Mouse (Mus musculus): ENCODE measurements around the gene Olfr1441. TPM values are rescaled to one million over a fixed set of nuclear protein-coding genes. Genes with fewer than 3 reads are reported as not detected.

Olfr1441 gene
- total RNA-seq (2021) = not detected
- long read RNA-seq, experiment 1 = 0 reads
- long read RNA-seq, experiment 2 = 0 reads

GRCm38 (mm10) chr19:12417361-12417760 is at the start of gene Olfr1441:
TSS of gene Olfr1441 (plus strand) at chr19:12417433.
- intact Hi-C loops (cut with DNase I) = no loop called here
- Histone ChIP-seq H3K4me3 (no peak within 1 kb of the TSS), H3K27ac (no peak within 1 kb of the TSS)
- TF ChIP-seq CTCF (IDR thresholded peaks at IDR 0.05) = no peak
- DNase-seq (ENCODE audit: extremely low spot score in 1 of 2, low spot score in 2 of 2) = no peak

DNA sequence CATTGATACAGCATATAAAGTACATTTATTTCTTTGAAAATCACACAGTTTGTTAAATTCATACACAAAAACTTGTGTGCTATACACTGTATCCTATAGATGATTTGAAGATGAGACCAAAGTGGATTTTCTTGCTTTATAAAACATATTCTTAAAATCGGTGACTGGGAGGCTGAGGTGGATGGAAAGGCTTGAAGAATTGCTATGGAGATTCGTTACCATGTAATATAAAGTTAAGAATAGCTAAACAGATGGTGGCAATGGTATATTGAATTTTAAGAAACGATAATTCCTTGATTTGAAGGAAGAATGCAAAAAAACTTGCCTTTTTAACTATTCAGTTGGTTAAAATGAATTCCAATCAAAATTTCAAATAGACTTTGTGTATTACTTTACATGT is 44.2 kb upstream of the Olfr1441 start:
- no peak overlapping the region for H3K4me3 ChIP-seq
- intact Hi-C loops (cut with DNase I) = loop anchor here (5.0 kb wide), 1 partner anchor 231 kb away; no protein-coding TSS in a partner anchor
- DNase-seq (ENCODE audit: extremely low spot score in 1 of 2, low spot score in 2 of 2) = no peak
- no peak for TF ChIP-seq CTCF (IDR thresholded peaks at IDR 0.05)
- H3K27ac ChIP-seq = peak overlapping the region; percentile 42; the same call in 1 of the 2 replicates

DNA sequence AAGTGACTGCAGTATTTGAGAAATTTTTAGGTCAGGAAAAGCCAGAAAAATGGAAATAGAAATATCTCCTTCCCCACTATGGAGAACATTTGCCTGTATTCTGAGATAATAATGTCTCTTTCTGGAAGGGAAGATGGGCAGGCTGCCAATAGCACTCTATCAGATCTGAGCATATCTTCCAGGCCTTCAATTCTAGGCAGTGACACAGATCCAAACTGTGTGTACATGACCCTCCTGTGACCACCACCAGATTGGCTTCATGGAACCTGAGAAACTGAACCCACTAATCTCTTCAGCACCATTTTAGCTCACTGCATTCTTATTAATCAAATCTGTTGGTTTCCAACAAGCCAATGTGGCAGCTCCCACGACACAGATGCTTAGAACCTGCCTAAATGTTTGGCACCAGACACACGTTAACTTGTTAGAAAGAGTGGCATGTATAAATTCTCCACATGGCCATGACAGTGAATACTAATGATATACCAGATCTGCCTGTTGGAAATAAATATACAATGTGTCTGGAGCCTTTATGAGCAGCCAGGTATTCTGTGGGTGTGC is 42.7 kb upstream of the Olfr1441 start:
- intact Hi-C loops (cut with DNase I) = loop anchor here (5.0 kb wide), 1 partner anchor 232 kb away; no protein-coding TSS in a partner anchor

GRCm38 (mm10) chr19:12386979-12387378 is 30.3 kb upstream of the Olfr1441 start, which contains the start of gene Olfr1440:
TSS of gene Olfr1440 (plus strand) at chr19:12387279.
- Histone ChIP-seq H3K27ac (no peak within 1 kb of the TSS), H3K4me3 (no peak within 1 kb of the TSS)
- no peak for DNase-seq (ENCODE audit: extremely low spot score in 1 of 2, low spot score in 2 of 2)
- no peak for TF ChIP-seq CTCF (IDR thresholded peaks at IDR 0.05)
- intact Hi-C loops (cut with DNase I) = no loop called here

More for the DNA sequence above, 42.7 kb upstream of the Olfr1441 start:
- TF ChIP-seq CTCF (IDR thresholded peaks at IDR 0.05) = no peak
- Histone ChIP-seq H3K4me3 (no peak overlapping the region), H3K27ac (no peak overlapping the region)
- peak in 1 of 2 experiments; percentile 11 for DNase-seq (ENCODE audit: extremely low spot score in 1 of 2, low spot score in 2 of 2)

- intact Hi-C loops (cut with DNase I) = no loop called here
- no peak for TF ChIP-seq CTCF (IDR thresholded peaks at IDR 0.05)
- H3K27ac ChIP-seq = no peak overlapping the region
- H3K4me3 ChIP-seq = no peak overlapping the region
- no peak for DNase-seq (ENCODE audit: extremely low spot score in 1 of 2, low spot score in 2 of 2)
Observed at GRCm38 (mm10) chr19:12413737-12414136, 3.5 kb upstream of the Olfr1441 start.

GRCm38 (mm10) chr19:12418312-12418711 is 1.1 kb downstream of the Olfr1441 start:
- Histone ChIP-seq H3K27ac (no peak overlapping the region), H3K4me3 (no peak overlapping the region)
- no peak for DNase-seq (ENCODE audit: extremely low spot score in 1 of 2, low spot score in 2 of 2)
- TF ChIP-seq CTCF (IDR thresholded peaks at IDR 0.05) = no peak
- intact Hi-C loops (cut with DNase I) = no loop called here

- intact Hi-C loops (cut with DNase I) = loop anchor here (5.0 kb wide), 2 partner anchors 288 to 408 kb away; no protein-coding TSS in a partner anchor
- DNase-seq (ENCODE audit: extremely low spot score in 1 of 2, low spot score in 2 of 2) = no peak
- Histone ChIP-seq H3K27ac (no peak overlapping the region), H3K4me3 (no peak overlapping the region)
- no peak for TF ChIP-seq CTCF (IDR thresholded peaks at IDR 0.05)
Observed at GRCm38 (mm10) chr19:12420555-12420954, 3.3 kb downstream of the Olfr1441 start.

DNA sequence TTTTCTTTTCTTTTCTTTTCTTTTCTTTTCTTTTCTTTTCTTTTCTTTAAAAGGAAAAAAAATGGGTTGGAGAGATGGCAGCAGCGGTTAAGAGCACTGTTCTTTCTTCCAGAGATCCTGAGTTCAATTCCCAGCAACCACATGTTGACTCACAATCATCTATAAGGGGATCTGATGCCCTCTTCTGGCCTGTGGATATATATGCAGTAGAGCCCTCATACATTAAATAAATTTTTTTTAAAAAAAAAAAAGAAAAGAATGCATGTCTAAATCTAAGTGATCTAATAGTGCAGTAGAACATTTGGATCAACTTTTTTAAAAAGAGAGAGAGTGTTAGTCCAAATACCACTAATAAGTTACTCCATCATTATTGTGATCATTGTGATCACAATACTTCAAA is 4.4 kb downstream of the Olfr1441 start:
- Histone ChIP-seq H3K27ac (no peak overlapping the region), H3K4me3 (no peak overlapping the region)
- intact Hi-C loops (cut with DNase I) = loop anchor here (5.0 kb wide), 2 partner anchors 289 to 409 kb away; no protein-coding TSS in a partner anchor
- TF ChIP-seq CTCF (IDR thresholded peaks at IDR 0.05) = peak; percentile 20
- DNase-seq (ENCODE audit: extremely low spot score in 1 of 2, low spot score in 2 of 2) = no peak

GRCm38 (mm10) chr19:12427101-12427500 is 9.9 kb downstream of the Olfr1441 start:
- TF ChIP-seq CTCF (IDR thresholded peaks at IDR 0.05) = no peak
- Histone ChIP-seq H3K4me3 (no peak overlapping the region), H3K27ac (no peak overlapping the region)
- intact Hi-C loops (cut with DNase I) = no loop called here
- no peak for DNase-seq (ENCODE audit: extremely low spot score in 1 of 2, low spot score in 2 of 2)

GRCm38 (mm10) chr19:12427605-12428004 is 10.4 kb downstream of the Olfr1441 start, which contains the start of gene Pfpl:
TSS of gene Pfpl (plus strand) at chr19:12427905.
- intact Hi-C loops (cut with DNase I) = no loop called here
- no peak for TF ChIP-seq CTCF (IDR thresholded peaks at IDR 0.05)
- H3K27ac ChIP-seq = no peak within 1 kb of the TSS
- DNase-seq (ENCODE audit: extremely low spot score in 1 of 2, low spot score in 2 of 2) = no peak
- no peak within 1 kb of the TSS for H3K4me3 ChIP-seq

DNA sequence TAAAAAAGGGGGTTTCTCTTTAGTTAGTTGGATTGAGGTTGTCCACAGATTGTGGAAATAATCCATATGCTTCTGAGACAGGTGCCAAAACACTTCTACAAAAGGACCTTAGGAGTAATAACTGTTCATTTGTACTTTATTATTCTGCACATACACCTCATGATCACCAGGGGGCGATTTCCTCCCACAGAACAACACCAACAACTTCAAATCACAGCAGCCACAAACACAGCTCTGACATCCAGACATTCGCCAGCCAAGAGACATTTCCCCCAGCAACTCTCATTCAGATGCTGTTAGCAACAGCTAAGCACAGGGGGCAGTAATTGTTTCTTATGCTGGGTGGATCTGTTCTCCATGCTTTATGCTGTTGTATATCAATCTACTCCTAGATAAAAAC is 15.8 kb downstream of the Olfr1441 start:
- peak; percentile 66 for TF ChIP-seq CTCF (IDR thresholded peaks at IDR 0.05)
- no peak overlapping the region for H3K27ac ChIP-seq
- DNase-seq (ENCODE audit: extremely low spot score in 1 of 2, low spot score in 2 of 2) = no peak
- H3K4me3 ChIP-seq = no peak overlapping the region
- intact Hi-C loops (cut with DNase I) = loop anchor here (5.0 kb wide), 2 partner anchors 69 to 159 kb away; partner anchors contain the start of gene Dtx4

DNA sequence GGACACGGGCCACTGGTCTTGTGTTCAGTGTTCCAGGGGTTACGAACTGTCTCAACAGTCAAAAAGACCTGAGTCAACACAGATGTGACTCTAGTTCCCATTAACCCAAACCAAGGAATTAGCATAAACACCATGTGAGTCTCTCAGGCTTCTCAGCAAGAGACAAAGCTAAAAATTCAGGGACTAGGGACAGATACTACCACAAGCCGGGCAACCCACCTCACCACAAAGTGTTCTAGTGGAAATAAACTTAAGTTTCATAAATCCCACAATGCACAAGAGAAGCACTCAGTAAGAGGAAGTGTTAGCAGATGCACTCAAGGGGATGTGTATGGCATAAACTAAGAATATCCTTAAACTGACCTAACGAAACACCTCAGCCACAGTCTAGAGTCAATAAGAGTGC is 17.8 kb downstream of the Olfr1441 start:
- intact Hi-C loops (cut with DNase I) = no loop called here
- TF ChIP-seq CTCF (IDR thresholded peaks at IDR 0.05) = no peak
- no peak overlapping the region for H3K27ac ChIP-seq
- DNase-seq (ENCODE audit: extremely low spot score in 1 of 2, low spot score in 2 of 2) = no peak
- H3K4me3 ChIP-seq = no peak overlapping the region
